Mouse (Mus musculus) heart, postnatal 25 days (tissue): Measurements from ENCODE around the gene Gm19684. TPM values are rescaled to one million over a fixed set of nuclear protein-coding genes. Genes with fewer than 3 reads are reported as not detected.
"Not testable (repeated sequence)": the region's sequence is repeated elsewhere in the genome, so short reads cannot be mapped to it uniquely, and the experiment has no call there.

Experiments
- DNase-seq: peaks from one replicate; pipeline ENCODE4 v3.0.0; 2022; ENCODE audit warnings: low spot score
- intact Hi-C: fragments of 180-260 bp; cut with DNase I; formaldehyde crosslinking; loops from one replicate; pipeline ENCODE4 v1.15.1; 2025
- total RNA-seq, 2 experiments: library from RNA; stranded (reverse); gene quantifications; 2 replicates each; pipeline ENCODE4 v1.2.3; 2021

The Gm19684 gene
- total RNA-seq = not detected

DNA sequence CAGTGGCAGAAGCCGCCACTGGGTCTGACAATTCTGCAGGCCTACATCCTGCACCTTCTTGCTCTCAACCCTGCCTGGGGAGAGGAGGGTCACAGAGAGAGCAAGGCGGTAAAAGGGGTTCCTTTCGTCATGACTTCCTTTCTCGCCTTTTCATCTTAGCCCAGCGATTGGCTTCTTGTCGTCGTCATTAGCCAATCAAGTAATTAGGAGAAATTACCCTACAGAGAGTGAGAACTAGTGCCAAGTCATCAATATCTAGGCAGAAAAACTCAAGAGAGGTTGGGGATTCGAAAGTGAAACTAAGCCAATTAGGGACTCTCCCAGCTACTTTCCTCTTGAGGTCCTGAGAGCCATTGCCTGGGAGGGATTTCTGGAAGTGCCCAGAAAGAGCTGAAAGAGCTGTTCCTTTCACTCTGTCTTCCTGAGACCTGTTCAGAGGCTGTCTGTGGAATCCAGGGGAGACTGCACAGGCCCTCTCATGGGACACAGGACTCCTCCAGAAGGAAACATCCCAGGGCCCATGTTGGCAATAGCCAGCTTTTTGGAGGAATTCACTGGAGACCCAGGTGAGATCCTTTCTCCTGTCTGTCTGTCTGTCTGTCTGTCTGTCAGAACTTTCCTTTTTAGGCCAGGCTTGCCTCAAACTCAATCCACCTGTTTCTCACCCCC is at the start of gene Gm19684:
Gene Gm19684 (plus strand): TSS at position 327 of the 669 bp plus-strand sequence.
- intact Hi-C loops = not testable (repeated sequence)
- peak; percentile 60 for DNase-seq

DNA sequence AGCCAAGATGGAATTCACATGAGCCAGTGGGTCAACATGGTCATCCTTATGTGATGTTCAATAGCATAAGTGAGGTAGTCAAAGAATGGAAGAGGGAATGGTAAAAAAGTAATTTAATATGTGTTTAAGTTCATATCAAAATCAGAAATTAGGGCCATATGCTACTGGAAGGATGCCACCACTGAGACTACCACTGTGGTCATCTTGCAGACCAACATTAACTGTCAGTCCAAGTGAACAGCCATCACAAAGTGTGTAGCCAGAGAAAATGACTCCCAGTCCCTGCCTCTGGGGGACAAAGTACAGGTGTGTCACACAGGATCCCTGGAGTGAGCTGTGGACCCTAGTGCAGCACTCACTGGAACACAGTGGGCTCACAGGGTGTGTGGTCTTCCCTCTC is 39.6 kb upstream of the Gm19684 start:
- intact Hi-C loops = not testable (repeated sequence)

DNA sequence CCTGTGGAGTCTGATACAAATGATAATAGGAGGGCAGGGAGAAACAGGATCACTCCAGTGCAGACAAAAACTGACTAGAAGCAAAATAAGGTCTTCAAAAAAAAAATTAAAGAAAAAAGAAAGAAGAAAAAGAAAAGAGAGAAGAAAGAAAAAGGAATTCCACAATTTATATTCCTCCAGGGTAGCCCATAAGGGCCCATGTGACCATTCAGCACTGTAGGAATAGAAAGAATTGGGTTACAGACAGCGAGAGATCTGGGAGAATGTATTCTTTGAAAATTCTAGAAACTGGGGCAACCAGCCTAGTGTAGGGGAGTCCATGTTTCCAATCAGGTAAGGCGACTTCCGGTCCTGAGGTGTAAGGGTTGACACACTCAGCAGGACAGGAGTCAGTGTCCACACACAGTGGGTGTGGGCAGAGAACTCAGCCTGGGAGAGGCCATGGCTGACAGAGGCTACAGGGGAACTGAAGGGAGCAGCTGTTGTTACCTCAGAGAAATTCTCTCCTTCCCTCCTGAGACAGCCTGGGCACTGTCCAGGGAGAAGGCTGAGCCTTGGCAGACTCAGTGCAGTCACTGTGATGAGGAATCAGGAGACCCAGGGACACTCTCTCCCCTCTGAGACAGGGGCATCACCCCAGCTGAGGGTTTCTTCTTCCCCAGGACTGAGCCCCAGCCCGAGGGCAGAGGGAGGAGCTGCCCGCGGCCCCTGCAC is 38.8 kb upstream of the Gm19684 start:
- intact Hi-C loops, DNase-seq: not testable (repeated sequence)

More for the DNA sequence above, 39.6 kb upstream of the Gm19684 start:
- DNase-seq = not testable (repeated sequence)

DNA sequence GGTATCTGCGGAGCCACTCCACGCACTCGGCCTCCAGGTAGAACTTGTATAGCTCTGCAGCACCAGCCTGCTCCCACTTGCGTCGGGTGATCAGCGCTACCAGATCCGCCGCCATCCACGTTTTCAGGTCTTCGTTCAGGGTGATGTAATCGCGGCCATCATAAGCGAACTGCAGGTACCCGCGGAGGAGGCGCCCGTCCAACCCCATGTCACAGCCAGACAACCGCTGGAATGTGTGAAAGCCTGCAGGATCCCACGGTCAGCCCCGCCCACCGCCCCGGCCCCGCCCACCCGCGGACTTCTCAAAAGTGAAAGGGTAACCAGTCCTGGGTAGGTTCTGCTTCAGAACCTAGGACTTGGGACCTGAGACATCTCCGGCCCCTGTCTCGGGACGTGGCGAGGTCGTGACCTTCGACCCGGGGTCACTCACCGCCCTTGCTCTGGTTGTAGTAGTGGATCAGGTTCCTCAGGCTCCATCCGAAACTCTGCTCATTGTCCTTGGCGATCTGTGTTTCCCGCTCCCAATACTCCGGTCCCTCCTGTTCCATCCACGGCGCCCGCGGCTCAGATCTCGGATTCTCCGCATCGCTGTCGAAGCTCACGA is 38.1 kb upstream of the Gm19684 start:
- intact Hi-C loops = no loop called here

DNA sequence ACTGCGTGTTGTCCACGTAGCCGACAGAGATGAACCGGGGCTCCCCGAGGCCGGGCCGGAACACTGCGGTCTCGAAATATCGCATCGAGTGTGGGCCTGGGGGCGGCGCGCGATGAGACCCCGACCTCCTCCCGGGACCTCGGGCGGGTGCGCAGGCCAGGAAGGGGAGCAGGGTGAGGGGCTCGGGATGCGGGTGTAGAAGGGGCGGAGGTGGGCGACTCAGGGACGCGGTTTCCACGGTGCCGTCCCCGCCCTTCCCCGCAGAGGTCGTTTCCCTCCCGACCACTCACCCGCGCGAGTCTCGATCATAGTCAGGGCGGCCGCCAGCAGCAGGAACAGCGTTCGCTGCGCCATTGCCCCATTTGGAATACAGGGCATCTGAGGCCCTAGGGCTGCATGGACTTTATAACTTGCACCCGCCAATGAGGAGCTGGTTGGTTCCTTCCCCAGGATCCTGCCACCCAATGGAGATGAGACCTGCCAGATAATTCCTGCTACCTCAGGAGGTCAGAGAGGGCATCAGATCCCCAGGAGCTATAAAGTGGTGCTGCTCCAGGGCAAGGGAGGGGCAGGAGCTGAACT is 37.5 kb upstream of the Gm19684 start:
- DNase-seq = no peak
- intact Hi-C loops = no loop called here

More for the DNA sequence above, 38.1 kb upstream of the Gm19684 start:
- no peak for DNase-seq

DNA sequence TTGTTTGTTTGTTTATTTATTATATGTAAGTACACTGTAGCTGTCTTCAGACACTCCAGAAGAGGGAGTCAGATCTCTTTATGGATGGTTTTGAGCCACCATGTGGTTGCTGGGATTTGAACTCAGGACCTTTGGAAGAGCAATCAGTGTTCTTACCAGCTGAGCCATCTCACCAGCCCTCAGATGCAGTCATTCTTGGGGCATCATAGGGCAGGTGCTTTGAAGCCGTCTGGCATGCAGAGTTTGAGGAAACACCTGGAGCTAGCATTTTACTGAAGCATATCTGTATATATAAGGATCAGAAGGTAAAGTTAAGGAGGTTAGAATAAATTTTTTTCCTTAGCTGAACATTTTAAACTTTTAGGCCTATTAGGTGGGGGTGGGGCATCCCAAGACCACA is 35.5 kb upstream of the Gm19684 start:
- intact Hi-C loops, DNase-seq: not testable (repeated sequence)

DNA sequence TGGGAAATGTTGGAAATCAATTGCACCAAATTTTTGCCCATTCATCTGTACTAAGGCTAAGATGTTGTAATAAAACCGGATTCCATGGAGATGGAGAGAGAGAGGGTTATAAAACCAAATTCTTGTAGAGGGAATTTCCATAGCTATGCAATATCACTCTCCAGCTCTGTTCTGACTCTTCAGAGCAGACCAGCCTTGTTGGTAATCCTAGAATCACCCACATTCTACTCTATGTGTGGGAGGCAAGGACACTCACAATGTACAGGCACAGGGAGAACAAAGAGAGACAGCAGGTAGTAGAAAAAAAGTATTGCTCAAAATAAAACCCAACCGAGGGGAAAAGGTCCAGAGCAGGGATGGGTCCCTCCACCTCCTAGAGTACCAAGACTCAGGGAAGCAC is 29.5 kb upstream of the Gm19684 start:
- DNase-seq, intact Hi-C loops: not testable (repeated sequence)

DNA sequence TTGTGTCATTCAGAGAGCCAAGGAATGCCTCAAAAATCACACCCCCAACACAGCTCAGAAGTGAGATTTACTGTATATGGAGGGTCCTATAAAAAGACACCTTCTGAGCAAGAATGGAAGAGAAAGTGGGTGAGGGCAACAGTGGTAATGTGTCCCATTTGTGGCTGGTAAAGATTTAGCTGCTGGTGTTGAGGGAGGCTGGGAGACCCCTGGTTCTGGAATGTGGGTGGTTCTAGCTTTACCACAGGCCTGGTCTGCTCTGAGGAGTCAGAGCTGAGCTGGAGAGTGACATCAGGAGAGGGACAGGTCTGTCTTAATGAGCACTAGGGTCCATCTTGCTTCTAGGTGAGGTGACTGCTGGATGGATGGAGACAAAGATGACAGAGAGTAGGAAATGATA is 29.0 kb upstream of the Gm19684 start:
- DNase-seq, intact Hi-C loops: not testable (repeated sequence)

DNA sequence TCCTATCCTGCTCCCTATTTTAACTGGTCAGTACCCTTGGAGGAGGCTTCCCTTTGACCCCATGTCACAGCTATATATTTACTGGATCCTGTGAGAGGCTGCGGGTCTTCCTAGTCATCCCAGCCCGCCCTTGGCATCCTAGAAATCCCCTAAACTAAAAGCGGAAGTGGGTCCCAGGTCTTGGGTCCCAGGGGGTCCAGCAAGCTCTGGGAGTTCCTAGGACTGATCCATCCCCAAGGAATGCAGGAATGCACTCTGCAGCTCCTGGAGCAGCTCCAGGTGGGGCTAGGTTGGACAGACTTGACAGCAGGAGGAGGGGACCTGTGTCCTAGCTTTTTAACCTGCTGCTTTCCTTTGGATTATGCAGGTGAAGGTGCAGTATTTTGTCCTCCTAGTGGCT is 27.5 kb upstream of the Gm19684 start:
- DNase-seq = no peak
- intact Hi-C loops = no loop called here

DNA sequence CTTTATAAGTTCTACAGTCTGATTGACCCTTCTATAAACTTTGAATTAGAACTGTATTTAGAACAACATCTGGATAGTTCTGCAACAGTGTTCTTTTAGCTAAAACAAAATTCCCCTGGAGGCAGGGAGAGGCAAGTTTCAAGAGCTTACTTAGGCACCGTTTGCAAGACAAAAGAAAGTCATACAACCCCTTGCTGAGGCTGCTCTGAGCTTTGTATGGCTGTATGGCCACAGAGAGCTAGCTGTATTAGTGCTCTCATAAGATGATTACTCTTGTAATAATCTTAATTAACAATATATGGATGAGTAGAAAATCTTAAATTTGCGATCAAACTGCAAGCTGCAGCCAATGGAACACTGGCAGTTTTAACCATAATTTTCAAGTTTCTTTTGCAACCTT is 21.9 kb upstream of the Gm19684 start:
- intact Hi-C loops, DNase-seq: not testable (repeated sequence)

DNA sequence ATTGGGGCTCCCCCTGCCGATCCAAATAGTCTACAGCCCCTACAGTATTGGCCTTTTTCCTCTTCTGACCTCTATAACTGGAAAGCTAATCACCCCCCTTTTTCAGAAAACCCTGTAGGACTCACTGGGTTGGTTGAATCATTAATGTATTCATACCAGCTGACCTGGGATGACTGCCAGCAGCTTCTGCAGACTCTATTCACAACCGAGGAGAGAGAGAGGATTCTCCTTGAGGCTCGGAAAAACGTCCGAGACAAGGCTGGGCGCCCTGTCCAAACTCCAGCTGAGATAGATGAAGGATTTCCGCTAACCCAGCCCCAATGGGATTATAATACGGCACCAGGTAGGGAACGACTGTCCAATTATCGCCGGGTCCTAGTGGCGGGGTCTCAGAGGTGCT is 19.4 kb upstream of the Gm19684 start:
- DNase-seq, intact Hi-C loops: not testable (repeated sequence)

DNA sequence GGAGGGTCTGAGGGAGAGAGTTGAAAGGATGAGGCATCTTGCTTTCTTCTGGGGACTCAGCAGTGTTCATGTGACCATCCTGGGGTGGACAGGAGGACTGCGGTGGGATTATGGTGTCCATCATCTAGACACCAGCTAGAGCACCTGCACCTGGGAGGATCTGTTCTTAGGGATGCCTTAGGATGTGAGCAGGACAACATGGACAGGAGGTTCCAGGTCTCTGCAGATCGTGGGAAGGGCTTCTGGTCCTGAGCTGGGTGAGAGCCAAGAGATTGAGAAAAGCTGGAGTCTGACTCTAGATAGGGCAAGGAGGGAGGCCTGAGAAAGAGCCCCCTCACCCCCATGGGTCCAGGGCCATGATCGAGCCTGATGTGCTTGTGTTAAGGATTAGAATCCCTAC is 11.3 kb upstream of the Gm19684 start:
- DNase-seq = not testable (repeated sequence)
- intact Hi-C loops = loop anchor here (5.0 kb wide), 1 partner anchor 113 kb away; no protein-coding TSS in a partner anchor

DNA sequence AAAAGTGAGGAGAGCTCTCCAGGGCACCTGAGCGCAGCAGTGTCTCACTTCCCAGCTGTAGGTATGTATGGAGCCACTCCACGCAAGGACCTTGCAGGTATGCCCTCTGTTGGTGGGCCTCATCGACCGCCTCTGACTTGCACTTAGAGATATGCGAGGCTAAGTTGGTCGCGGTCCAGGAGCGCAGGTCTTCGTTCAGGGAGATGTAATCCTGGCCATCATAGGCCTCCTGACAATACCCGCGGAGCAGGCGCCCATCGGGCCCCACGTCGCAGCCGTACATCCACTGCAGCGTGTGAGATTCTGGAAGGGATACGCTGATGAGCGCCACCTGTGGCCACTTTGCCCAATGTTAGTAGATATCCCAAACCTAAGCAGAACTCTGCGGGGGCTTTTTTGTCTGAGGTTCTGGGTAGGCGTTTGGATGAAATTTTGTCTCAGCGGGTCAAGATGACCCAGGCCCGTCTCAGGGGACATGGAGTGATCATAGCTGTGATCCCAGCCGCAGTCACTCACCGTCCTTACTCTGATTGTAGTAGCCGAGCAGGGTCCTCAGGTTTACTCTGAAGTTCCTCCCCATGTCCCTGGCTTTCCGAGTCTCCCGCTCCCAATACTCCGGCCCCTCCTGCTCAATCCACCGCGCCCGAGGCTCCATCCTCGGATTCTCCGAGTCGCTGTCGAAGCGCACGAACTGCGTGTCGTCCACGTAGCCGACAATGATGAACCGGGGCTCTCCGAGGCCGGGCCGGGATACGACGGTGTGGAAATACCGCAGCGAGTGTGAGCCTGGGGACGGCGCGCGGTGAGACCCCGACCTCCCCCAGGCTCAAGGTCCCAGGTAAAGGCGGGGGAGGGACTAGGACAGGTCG is 10.6 kb upstream of the Gm19684 start:
- DNase-seq = not testable (repeated sequence)

DNA sequence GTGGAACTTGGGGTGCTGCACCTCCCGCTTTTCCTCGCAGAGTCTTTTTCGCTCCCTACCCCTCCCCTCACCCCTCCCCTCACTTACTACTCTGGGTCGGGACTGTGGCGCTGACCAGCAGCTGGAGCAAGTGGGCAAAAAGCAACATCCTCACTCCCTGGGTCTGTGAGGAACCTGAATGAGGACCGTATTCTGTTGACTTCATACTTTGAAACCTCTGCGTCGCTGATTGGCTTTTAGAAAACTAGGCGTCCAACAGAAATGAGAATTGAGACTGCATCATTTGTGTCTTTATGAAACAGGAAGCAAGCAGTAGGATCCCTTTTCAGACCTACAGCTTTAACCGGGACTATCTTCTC is 10.0 kb upstream of the Gm19684 start:
- intact Hi-C loops = loop anchor here (5.0 kb wide), 1 partner anchor 114 kb away; no protein-coding TSS in a partner anchor
- DNase-seq = not testable (repeated sequence)

More for the DNA sequence above, 10.6 kb upstream of the Gm19684 start:
- intact Hi-C loops = loop anchor here (5.0 kb wide), 1 partner anchor 114 kb away; no protein-coding TSS in a partner anchor

DNA sequence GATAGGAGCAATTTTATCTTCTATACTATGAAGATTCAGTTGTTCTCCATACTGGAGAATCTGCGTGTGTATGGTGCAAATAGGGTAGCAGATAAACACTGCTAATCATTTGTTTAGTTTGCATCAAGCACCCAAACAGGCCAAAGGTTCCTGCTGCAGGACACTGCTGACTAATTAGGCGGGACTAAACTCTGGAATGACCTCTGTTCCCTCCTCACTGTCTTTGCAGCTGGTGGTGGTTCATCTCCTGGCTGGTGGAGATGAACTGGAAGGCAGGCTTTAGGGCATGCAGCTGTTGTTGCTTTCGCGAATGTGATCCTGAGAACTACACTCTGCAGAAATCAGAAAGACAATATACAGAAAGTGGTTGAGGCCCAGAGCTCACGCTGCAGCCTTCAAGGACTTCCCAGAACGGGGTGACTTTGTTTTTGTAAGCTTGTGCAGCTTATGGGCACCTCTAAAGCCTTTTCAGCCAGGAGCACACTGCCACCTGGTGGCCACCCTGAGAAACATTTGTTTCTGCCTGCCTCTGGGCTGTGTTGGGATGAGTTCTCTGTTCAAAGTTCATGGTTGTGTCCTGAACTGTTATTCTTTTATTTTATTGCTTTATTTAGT is 7.4 kb upstream of the Gm19684 start:
- intact Hi-C loops = loop anchor here (5.0 kb wide), 1 partner anchor 117 kb away; no protein-coding TSS in a partner anchor
- DNase-seq = not testable (repeated sequence)

DNA sequence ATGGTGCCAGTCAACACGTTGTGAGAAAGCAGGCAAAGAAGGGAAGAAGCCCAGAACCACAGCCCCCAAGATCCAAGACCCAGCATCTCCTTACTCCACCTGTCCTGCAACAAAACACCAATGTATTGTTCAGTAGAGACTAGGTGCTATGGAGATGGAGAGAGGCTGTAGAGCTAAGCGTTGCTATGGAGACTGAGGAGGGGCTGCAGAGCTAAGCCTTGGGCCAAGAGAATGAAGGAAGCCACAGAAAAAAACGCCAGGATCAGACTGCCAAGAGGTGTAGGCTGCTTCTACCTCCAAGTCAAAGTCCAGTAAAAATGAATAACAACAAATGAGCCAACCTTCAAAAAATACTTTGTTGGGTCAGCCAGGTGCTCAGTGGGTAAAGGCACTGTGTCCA is 4.9 kb upstream of the Gm19684 start:
- DNase-seq, intact Hi-C loops: not testable (repeated sequence)

DNA sequence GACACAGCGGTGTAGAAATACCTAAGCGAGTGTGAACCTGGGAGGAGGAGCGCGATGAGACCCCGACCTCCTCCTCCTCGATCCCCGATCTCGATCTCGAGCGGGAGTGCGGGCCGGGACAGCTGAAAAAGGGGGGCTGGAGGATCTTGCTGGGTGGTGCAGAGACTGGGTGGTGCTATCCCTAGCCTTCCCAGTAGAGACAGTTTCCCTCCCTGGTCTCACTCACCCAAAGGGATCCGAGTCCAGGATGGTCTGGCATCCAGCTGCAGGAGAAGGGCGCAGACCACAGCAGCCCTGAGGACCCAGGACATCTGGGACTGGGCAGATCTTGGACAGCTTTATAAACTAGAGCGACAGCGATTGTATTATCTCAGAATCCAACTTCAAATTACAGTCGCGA is 639 bp upstream of the Gm19684 start:
- intact Hi-C loops, DNase-seq: not testable (repeated sequence)

DNA sequence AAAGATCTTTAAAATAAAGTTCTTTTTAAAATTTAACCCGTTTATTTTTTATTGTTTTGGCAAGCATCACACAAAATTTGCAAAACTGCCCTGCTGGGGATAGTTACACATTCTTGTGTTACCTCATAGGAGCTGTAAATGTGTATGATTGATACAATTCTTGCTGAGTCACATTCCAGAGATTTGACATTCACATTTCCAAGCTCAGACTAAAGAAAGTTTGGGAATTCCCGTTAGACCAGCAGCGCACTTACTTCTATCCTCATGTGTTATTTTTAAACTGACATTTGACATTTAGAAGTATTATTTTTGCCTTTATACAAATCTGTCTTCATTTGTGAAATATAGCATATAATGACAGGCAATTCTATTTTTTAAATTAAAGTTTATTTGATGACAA is 2.6 kb downstream of the Gm19684 start:
- intact Hi-C loops, DNase-seq: not testable (repeated sequence)

DNA sequence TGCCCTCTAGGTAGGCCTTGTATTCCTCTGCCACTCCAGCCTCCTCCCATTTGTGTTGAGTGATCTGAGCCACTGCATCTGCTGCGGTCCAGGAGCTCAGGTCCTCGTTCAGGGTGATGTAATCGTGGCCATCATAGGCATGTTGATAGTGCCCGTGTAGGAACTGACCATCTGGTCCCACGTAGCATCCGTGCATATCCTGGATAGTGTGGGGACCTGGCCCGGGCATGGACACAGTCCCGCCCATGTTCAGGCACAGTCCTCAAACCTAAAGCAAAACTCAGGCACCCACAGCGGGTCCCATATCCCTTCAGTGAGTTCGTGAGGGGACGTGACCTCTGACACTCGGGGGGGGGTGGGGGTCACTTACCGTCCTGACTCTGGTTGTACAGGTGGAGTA is 7.0 kb downstream of the Gm19684 start:
- DNase-seq, intact Hi-C loops: not testable (repeated sequence)
